Mouse (Mus musculus) lung, postnatal 0 days (tissue): ENCODE results near the gene Tmem132a. TPM values are rescaled to one million over a fixed set of nuclear protein-coding genes. Genes with fewer than 3 reads are reported as not detected.
A peak's percentile ranks its signal among the peaks of the same experiment; 100 is the strongest.

Experiments used
- ATAC-seq: fragments of 200-750 bp; cut with Nextera tagmentation; 2 replicates; pipeline ENCODE4 v1.8.0; 2017; ENCODE audit warnings: moderate library complexity
- DNase-seq: peaks from one replicate; pipeline ENCODE4 v3.0.0-alpha.2; 2016; ENCODE audit warnings: low spot score
- H3K27ac ChIP-seq: fragments of 300-500 bp; sonication (generic); 2 replicates; pipeline ENCODE4 v1.5.1; 2014; ENCODE audit warnings: antibody characterized with exemption, mild to moderate bottlenecking, low read length, mixed read lengths
- H3K27me3 ChIP-seq: fragments of 300-500 bp; sonication (generic); replicated peaks from 2 replicates; pipeline ENCODE4 v1.6.1; 2014; ENCODE audit warnings: low read length, mixed read lengths; ENCODE audit not compliant: insufficient read depth
- H3K36me3 ChIP-seq: fragments of 300-500 bp; sonication (generic); 2 replicates; pipeline ENCODE4 v1.6.1; 2014; ENCODE audit warnings: low read length, mixed read lengths; ENCODE audit not compliant: insufficient read depth
- H3K4me1 ChIP-seq: fragments of 300-500 bp; sonication (generic); 2 replicates; pipeline ENCODE4 v1.6.1; 2014; ENCODE audit warnings: antibody characterized with exemption, low read depth, low read length, mixed read lengths; ENCODE audit not compliant: insufficient read depth
- H3K4me2 ChIP-seq: fragments of 300-500 bp; sonication (generic); replicated peaks from 2 replicates; pipeline ENCODE4 v1.6.1; 2014; ENCODE audit warnings: low read depth, mild to moderate bottlenecking, low read length, moderate library complexity, mixed read lengths
- H3K4me3 ChIP-seq: fragments of 300-500 bp; sonication (generic); 2 replicates; pipeline ENCODE4 v1.5.1; 2014; ENCODE audit warnings: low read depth, low read length
- H3K9ac ChIP-seq: fragments of 300-500 bp; sonication (generic); replicated peaks from 2 replicates; pipeline ENCODE4 v1.6.1; 2014; ENCODE audit warnings: low read depth, mild to moderate bottlenecking
- H3K9me3 ChIP-seq: fragments of 300-500 bp; sonication (generic); 2 replicates; pipeline ENCODE4 v1.6.1; 2016; ENCODE audit warnings: low read length, mixed read lengths
- CTCF ChIP-seq: IDR thresholded peaks from 2 replicates; pipeline ENCODE4 v1.5.1; 2016; ENCODE audit warnings: antibody characterized with exemption, mild to moderate bottlenecking
- EP300 ChIP-seq: IDR thresholded peaks from 2 replicates; pipeline ENCODE4 v1.6.1; 2016; ENCODE audit warnings: antibody characterized with exemption, mild to moderate bottlenecking, control low read depth
- WGBS: fragments of 180-500 bp; shearing (Covaris S2); extraction: QIAGEN DNeasy Blood & Tissue Kit; methylation state at CpG from one replicate; pipeline ENCODE4 v1.1.7; 2014; 5-methylcytosine and 5-hydroxymethylcytosine counted together
- polyA plus RNA-seq: library from polyadenylated mRNA; unstranded; fragments of >200 nt; fragmentation: Nextera tagmentation; extraction: Ambion mirVana; gene quantifications from 2 replicates; pipeline ENCODE4 v1.2.1, GENCODE M21; 2015

Tmem132a gene
- polyA plus RNA-seq, 1 experiment from 2014 or later, result 15.1 TPM

DNA sequence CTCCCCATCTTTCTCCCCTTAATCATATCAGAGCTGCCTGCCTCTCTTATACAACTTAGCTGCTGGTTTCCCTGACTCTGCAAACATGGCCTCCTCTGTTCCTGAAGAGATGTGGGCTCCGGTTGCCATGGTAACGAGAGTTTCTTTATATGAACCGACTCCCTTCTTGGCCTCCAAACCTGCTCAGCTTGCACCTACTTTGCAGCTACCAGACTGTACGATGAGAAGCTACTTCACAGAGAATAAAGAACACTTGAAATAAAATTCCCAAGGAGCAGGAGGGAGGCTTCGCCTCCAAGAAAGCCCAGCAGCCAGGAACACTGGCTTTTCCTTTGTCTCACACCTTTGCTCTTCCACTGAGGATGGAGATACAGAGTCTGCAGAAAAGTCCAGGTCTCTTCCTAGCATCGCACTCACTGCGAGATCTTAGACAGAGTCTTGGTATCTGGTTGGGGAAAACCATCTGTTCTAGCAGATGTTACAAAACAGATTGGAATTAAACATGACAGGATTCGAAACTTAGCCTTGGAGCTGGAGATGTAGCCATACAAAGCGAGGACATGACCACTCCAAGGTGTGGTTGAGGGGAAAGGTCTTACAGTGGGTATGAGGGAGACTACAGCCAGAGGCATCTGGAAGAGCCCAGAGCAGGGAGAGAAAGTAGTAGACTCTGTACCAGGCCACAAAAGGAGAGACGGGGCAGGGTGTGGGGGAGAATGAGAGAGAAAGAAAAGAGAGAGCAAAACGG lies 60.1 kb downstream of the Tmem132a start:
- Histone ChIP-seq H3K4me2 (no peak overlapping the region), H3K4me1 (no peaks in the 10 kb centered on the region), H3K27me3 (no peaks in the 10 kb centered on the region), H3K9me3 (no peaks in the 10 kb centered on the region), H3K4me3 (no peak overlapping the region), H3K36me3 (no peaks in the 10 kb centered on the region), H3K27ac (no peak overlapping the region), H3K9ac (no peak overlapping the region)
- DNase-seq (peak; percentile 78), ATAC-seq (peak; percentile 79)
- TF ChIP-seq EP300 (no peak), CTCF (no peak)
- WGBS, result 53% methylated on average over 11 of the region's 11 CpGs

DNA sequence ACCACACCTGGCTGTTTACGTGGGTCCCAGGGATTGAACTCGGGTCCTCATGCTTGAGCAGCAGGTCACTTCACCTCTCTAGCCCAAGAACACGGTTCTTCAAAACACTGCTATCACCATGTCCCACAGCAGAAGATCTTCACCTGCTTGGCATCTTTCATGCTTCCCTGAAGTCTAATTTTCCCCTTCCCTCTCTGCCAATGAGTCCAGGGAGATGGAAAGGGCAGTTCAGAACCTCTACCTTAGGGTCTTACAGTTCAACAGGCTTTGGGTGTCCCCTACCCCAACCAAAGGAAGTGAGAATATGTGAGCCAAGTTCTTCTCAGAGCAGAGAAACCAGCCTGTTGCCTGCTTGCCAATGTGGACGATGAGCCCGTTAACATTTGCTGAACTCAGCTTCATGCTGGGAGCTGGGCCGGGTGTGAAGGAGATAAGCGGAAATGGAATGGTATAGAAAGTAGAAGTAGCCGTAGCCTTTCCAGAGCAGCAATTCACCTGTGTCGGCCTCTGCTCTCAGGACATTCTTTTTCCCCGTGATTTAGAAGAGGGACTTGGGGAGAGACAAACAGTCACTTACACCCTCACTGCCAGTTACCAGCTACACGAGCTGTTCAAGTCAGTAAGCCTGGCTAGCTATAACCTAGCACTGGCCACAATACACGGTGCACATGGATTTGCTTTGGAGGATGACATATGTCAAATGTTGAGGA lies 61.1 kb downstream of the Tmem132a start:
- 70% methylated on average over 12 of the region's 12 CpGs for WGBS
- H3K4me3 ChIP-seq, result no peak overlapping the region
- no peak for ATAC-seq
- no peak for DNase-seq
- H3K36me3 ChIP-seq, result no peaks in the 10 kb centered on the region
- H3K27me3 ChIP-seq, result no peaks in the 10 kb centered on the region
- no peak overlapping the region for H3K27ac ChIP-seq
- TF ChIP-seq CTCF (no peak), EP300 (no peak)
- H3K9me3 ChIP-seq, result no peaks in the 10 kb centered on the region
- no peak overlapping the region for H3K4me2 ChIP-seq
- no peak overlapping the region for H3K9ac ChIP-seq
- H3K4me1 ChIP-seq, result no peaks in the 10 kb centered on the region

Other genes starting within 250 kb of the Tmem132a start
- 0.08 TPM in 1 of 2 replicates, not detected in the other for gene Vwce, start 235.7 kb downstream of the Tmem132a start, polyA plus RNA-seq
- not detected in 2 replicates for gene Pga5, start 191.9 kb downstream of the Tmem132a start, polyA plus RNA-seq
- 23.4 and 25.2 TPM in 2 replicates for gene Vps37c, start 181.2 kb downstream of the Tmem132a start, polyA plus RNA-seq
- gene Cd5, start 130.9 kb downstream of the Tmem132a start, polyA plus RNA-seq, result 0.48 and 0.68 TPM in 2 replicates
- gene Cd6, start 39.9 kb downstream of the Tmem132a start, polyA plus RNA-seq, result not detected in 2 replicates
- 3.0 and 3.7 TPM in 2 replicates for gene Slc15a3, start 30.2 kb downstream of the Tmem132a start, polyA plus RNA-seq
- 143 and 155 TPM in 2 replicates for gene Tmem109, start 12.1 kb upstream of the Tmem132a start, polyA plus RNA-seq
- 18.8 and 22.4 TPM in 2 replicates for gene Prpf19, start 25.3 kb upstream of the Tmem132a start, polyA plus RNA-seq
- gene Zp1, start 50.7 kb upstream of the Tmem132a start, polyA plus RNA-seq, result not detected in 2 replicates
- gene Ptgdr2, start 67.2 kb upstream of the Tmem132a start, polyA plus RNA-seq, result 0.36 and 0.45 TPM in 2 replicates
- 13.5 and 14.7 TPM in 2 replicates for gene Ccdc86, start 79.3 kb upstream of the Tmem132a start, polyA plus RNA-seq
- gene Ms4a10, start 104.7 kb upstream of the Tmem132a start, polyA plus RNA-seq, result not detected in 2 replicates
- gene Ms4a15, start 123.3 kb upstream of the Tmem132a start, polyA plus RNA-seq, result 0.15 and 0.37 TPM in 2 replicates
- not detected in 2 replicates for gene Ms4a18, start 148.1 kb upstream of the Tmem132a start, polyA plus RNA-seq
- gene Ms4a8a, start 211.2 kb upstream of the Tmem132a start, polyA plus RNA-seq, result 3.3 and 4.5 TPM in 2 replicates